Comparison of ENCODE assay signal across 9 mouse cellular contexts in the genomic region with DNA sequence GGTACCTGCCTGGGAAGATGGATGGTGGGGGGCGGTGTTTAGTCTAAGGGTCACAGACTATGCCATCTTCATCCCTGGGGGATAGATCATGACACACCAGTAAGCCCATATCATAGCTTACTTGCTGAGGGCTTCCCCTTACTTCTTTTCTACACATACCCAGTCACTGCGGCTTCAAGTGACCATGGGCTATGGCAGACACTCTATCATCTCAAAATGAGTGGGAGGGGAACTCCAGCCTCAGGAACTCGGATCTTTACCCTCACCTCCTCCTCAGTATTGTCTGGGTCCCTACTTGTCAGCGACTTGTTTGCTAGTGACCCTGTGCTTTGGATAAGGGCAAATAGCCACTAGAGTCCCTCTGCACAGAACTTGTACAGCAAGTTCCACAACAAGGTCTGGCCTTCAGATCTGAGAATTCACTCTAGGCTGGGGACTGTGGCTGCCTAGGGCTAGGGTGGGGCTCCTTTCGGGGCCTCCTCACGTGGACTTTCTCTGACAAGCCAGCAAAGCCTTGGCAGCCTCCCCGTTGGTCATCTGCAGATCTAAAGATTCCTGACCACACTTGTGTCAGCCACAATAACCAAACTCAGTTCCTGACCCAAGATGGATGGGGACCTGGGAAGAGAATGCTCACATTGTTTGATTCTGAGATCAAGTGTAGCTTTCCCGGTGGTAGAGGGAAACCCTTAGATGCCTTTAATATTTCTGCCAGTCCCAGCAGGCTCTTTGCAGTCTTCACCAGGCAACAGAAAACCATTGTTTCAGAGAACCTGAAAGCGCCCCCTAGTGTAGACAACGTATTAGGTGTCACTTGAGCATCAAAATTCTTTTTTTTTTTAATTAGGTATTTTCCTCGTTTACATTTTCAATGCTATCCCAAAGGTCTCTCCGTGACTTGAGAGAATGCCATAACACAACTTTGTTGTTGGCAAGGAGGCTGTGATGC. TPM values are rescaled to one million over a fixed set of nuclear protein-coding genes. Genes with fewer than 3 reads are reported as not detected.
DNase-seq lines count a peak whose midpoint lies in the region; ATAC-seq and TF ChIP-seq lines count a peak whose summit lies in the region.
"Had no signal": no experiment of that assay in that cellular context is flagged by ENCODE, and none has a peak within 500 bp of the region (broad histone marks: within the 10 kb centered on the region; RNA-seq: fewer than 3 reads in every experiment).

No protein-coding gene starts in this region.

- TF ChIP-seq CTCF in stomach, postnatal 0 days (IDR thresholded peaks at IDR 0.05; ENCODE audit: low read depth) = peak; percentile 65

- no peak overlapping the region for H3K27ac ChIP-seq in liver, embryonic 12.5 days
- H3K27ac ChIP-seq in stomach, postnatal 0 days (replicated peaks) = peak overlapping the region; percentile 72
- H3K27ac ChIP-seq: midbrain, embryonic 12.5 days had no signal

- ATAC-seq in liver, embryonic 12.5 days = no peak
- ATAC-seq in stomach, postnatal 0 days (ENCODE audit: low FRiP score, low TSS enrichment) = peak; percentile 72

- H3K4me2 ChIP-seq in liver, embryonic 12.5 days = no peak overlapping the region
- H3K4me2 ChIP-seq in stomach, postnatal 0 days (replicated peaks; ENCODE audit: low read depth) = no peak overlapping the region
- H3K4me2 ChIP-seq: midbrain, embryonic 12.5 days had no signal

- H3K4me1 ChIP-seq in liver, embryonic 12.5 days = peaks cover 16% of the 10 kb centered on the region
- no peaks in the 10 kb centered on the region; the same call in 1 of the 2 replicates for H3K4me1 ChIP-seq in stomach, postnatal 0 days (replicated peaks; ENCODE audit: control insufficient read depth, insufficient read depth)

- no peaks in the 10 kb centered on the region for H3K36me3 ChIP-seq in liver, embryonic 12.5 days
- H3K36me3 ChIP-seq in stomach, postnatal 0 days (ENCODE audit: control insufficient read depth, insufficient read depth, low read length) = no peaks in the 10 kb centered on the region
- H3K36me3 ChIP-seq: midbrain, embryonic 12.5 days had no signal

- H3K9ac ChIP-seq in liver, embryonic 12.5 days = no peak overlapping the region
- H3K9ac ChIP-seq in stomach, postnatal 0 days (ENCODE audit: low read length) = no peak overlapping the region
- H3K9ac ChIP-seq: midbrain, embryonic 12.5 days had no signal

- H3K27me3 ChIP-seq in liver, embryonic 12.5 days (replicated peaks) = peaks cover 27% of the 10 kb centered on the region
- H3K27me3 ChIP-seq in stomach, postnatal 0 days (ENCODE audit: control insufficient read depth, insufficient read depth, low read length) = no peaks in the 10 kb centered on the region
- H3K27me3 ChIP-seq: midbrain, embryonic 12.5 days had no signal

- no peaks in the 10 kb centered on the region for H3K9me3 ChIP-seq in liver, embryonic 12.5 days (replicated peaks)
- H3K9me3 ChIP-seq in stomach, postnatal 0 days (ENCODE audit: control insufficient read depth, low read length) = no peaks in the 10 kb centered on the region
- H3K9me3 ChIP-seq: midbrain, embryonic 12.5 days had no signal

- TF ChIP-seq EP300 in stomach, postnatal 0 days (optimal IDR thresholded peaks at IDR 0.05) = no peak

- H3K4me3 ChIP-seq in liver, embryonic 12.5 days = no peak overlapping the region
- no peak overlapping the region for H3K4me3 ChIP-seq in stomach, postnatal 0 days (ENCODE audit: low read depth, low read length)
- H3K4me3 ChIP-seq: midbrain, embryonic 12.5 days had no signal

- peak; percentile 22 for DNase-seq in liver
- peak; percentile 37 for DNase-seq in c-Kit-positive CD71-positive TER-119-positive erythroid progenitor cells, embryonic 14.5 days (ENCODE audit: low spot score)
- DNase-seq in kidney, postnatal 10 days = peak; percentile 35
- DNase-seq in stomach, postnatal 0 days (ENCODE audit: low spot score) = peak; percentile 79
- DNase-seq in left cerebral cortex, adult 18-20 months (ENCODE audit: low spot score in 2 of 2) = no peak
- DNase-seq in adrenal gland, postnatal 4 days (ENCODE audit: low spot score in 2 of 2) = no peak
- DNase-seq in right cerebral cortex, postnatal 10 days (ENCODE audit: low spot score in 2 of 2) = no peak

- 39% methylated on average over 12 of the region's 12 CpGs for WGBS in liver, embryonic 12.5 days (ENCODE audit: insufficient replicate concordance)
- WGBS in stomach, postnatal 0 days = 38% methylated on average over 12 of the region's 12 CpGs

RNA-seq across cellular contexts. Expression of a gene that starts 24.0 kb away (rescaled TPM):
- 1.4 and 1.6 TPM in 2 replicates for polyA plus RNA-seq in liver, embryonic 12.5 days (2016; fragmentation: Nextera tagmentation; extraction: Ambion mirVana)
- polyA plus RNA-seq in stomach, postnatal 0 days (2015; fragmentation: Nextera tagmentation; extraction: Ambion mirVana) = 23.0 and 23.5 TPM in 2 replicates
- 10 to 100 TPM; 38.0 to 39.5 TPM for total RNA-seq in left cerebral cortex, adult 18-20 months (2021)
- total RNA-seq in adrenal gland, postnatal 4 days (2021) = 1 to 10 TPM; 7.6 to 8.1 TPM

Comparison
In these comparisons a context has a peak if more than half of its experiments do, and no peak if none do; other contexts are left out.
1. DNase-seq: peak in liver (single experiment), c-Kit-positive CD71-positive TER-119-positive erythroid progenitor cells, embryonic 14.5 days (single experiment), kidney, postnatal 10 days (single experiment) and stomach, postnatal 0 days (single experiment); none in left cerebral cortex, adult 18-20 months (0 of 2), adrenal gland, postnatal 4 days (0 of 2) and right cerebral cortex, postnatal 10 days (0 of 2).
2. RNA of a gene that starts 24.0 kb away (total RNA-seq): 38.0 to 39.5 TPM in left cerebral cortex, adult 18-20 months; 7.6 to 8.1 TPM in adrenal gland, postnatal 4 days; every median in the first group is over 4 times any median in the second.